Mouse (Mus musculus) kidney, postnatal 0 days (tissue): ENCODE data around the gene Klhl10. TPM values are rescaled to one million over a fixed set of nuclear protein-coding genes. Genes with fewer than 3 reads are reported as not detected.

ENCODE experiments used
- ATAC-seq: fragments of 200-750 bp; cut with Nextera tagmentation; replicated peaks from 2 replicates; pipeline ENCODE4 v1.8.0; 2017; ENCODE audit warnings: low read depth, moderate number of reproducible peaks, moderate TSS enrichment, moderate library complexity; ENCODE audit not compliant: low FRiP score
- DNase-seq: peaks from one replicate; pipeline ENCODE4 v3.0.0-alpha.2; 2016; ENCODE audit warnings: low spot score
- H3K27ac ChIP-seq: fragments of 300-500 bp; sonication (generic); 2 replicates; pipeline ENCODE4 v1.5.1; 2014; ENCODE audit warnings: mild to moderate bottlenecking
- H3K27me3 ChIP-seq: fragments of 300-500 bp; sonication (generic); 2 replicates; pipeline ENCODE4 v1.6.1; 2014; ENCODE audit warnings: low read length, mixed read lengths; ENCODE audit not compliant: insufficient read depth
- H3K36me3 ChIP-seq: fragments of 300-500 bp; sonication (generic); 2 replicates; pipeline ENCODE4 v1.6.1; 2014; ENCODE audit warnings: low read length, mixed read lengths; ENCODE audit not compliant: insufficient read depth
- H3K4me1 ChIP-seq: fragments of 300-500 bp; sonication (generic); replicated peaks from 2 replicates; pipeline ENCODE4 v1.6.1; 2014; ENCODE audit warnings: antibody characterized with exemption, low read length, mixed read lengths; ENCODE audit not compliant: insufficient read depth
- H3K4me2 ChIP-seq: fragments of 300-500 bp; sonication (generic); 2 replicates; pipeline ENCODE4 v1.6.1; 2014; ENCODE audit warnings: mild to moderate bottlenecking, low read length, moderate library complexity, mixed read lengths
- H3K4me3 ChIP-seq: fragments of 300-500 bp; sonication (generic); replicated peaks from 2 replicates; pipeline ENCODE4 v1.5.1; 2014; ENCODE audit warnings: low read depth, low read length
- H3K9ac ChIP-seq: fragments of 300-500 bp; sonication (generic); 2 replicates; pipeline ENCODE4 v1.6.1; 2014; ENCODE audit warnings: low read depth, low read length
- H3K9me3 ChIP-seq: fragments of 300-500 bp; sonication (generic); replicated peaks from 2 replicates; pipeline ENCODE4 v1.6.1; 2016; ENCODE audit warnings: low read length, inconsistent platforms, mixed read lengths
- CTCF ChIP-seq: IDR thresholded peaks from 2 replicates; pipeline ENCODE4 v1.5.1; 2016; ENCODE audit warnings: antibody characterized with exemption, low read depth, mild to moderate bottlenecking, moderate library complexity
- WGBS: fragments of 180-500 bp; shearing (Covaris S2); extraction: QIAGEN DNeasy Blood & Tissue Kit; methylation state at CpG from one replicate; pipeline ENCODE4 v1.1.7; 2014; 5-methylcytosine and 5-hydroxymethylcytosine counted together
- polyA plus RNA-seq: library from polyadenylated mRNA; unstranded; fragments of >200 nt; fragmentation: Nextera tagmentation; extraction: Ambion mirVana; gene quantifications from 2 replicates; pipeline ENCODE4 v1.2.1, GENCODE M21; 2015

The Klhl10 gene
- polyA plus RNA-seq, 1 experiment from 2014 or later: 0.32 TPM

DNA sequence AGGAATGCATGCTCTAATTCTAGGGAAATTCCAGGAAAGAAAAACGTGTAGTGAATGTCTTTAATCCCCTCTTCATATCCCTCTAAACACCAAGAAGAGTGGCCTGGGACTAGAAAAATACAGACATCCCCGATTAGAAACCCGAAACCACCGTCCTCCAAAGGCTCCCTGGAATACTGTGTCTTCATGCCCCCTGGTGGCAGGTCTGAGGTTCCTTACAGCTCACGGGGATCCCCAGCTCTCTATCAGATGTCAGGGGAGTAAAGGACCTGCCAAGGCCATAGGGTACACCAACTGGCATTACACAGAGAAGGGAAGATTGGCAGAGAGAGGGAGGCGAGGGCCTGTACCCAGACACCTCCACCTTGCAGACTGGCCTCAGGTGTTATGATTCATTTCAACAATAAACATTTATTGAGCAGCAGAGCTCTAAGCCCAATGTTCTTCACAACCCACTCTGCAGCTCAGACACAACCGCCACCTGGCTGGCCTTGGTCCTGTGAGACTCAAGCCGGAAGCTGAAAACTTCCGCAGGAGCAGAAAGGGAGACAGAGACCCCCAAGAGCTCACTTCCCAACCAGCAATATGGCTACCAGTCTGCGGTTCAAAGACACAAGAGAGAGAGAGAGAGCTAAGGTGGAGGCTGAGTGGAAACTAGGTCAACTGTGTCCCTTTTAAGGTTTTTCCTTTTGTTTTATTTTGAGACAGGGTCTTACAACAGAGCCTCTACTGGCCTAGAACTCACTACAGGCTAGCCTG, 33.5 kb upstream of the Klhl10 start:
- no peaks in the 10 kb centered on the region for H3K9me3 ChIP-seq
- H3K36me3 ChIP-seq: 0 out of 2 replicates have a peak, but pooled peaks cover 10% of the 10 kb centered on the region
- DNase-seq (peak; percentile 94), ATAC-seq (peak; percentile 61; the same call in 1 of the 2 replicates)
- H3K4me3 ChIP-seq: no peak overlapping the region
- peaks cover 18% of the 10 kb centered on the region for H3K4me1 ChIP-seq
- TF ChIP-seq CTCF: peak; percentile 92
- no peaks in the 10 kb centered on the region for H3K27me3 ChIP-seq
- no peak overlapping the region for H3K27ac ChIP-seq
- no peak overlapping the region for H3K4me2 ChIP-seq
- WGBS: 44% methylated on average over 10 of the region's 10 CpGs
- H3K9ac ChIP-seq: no peak overlapping the region

DNA sequence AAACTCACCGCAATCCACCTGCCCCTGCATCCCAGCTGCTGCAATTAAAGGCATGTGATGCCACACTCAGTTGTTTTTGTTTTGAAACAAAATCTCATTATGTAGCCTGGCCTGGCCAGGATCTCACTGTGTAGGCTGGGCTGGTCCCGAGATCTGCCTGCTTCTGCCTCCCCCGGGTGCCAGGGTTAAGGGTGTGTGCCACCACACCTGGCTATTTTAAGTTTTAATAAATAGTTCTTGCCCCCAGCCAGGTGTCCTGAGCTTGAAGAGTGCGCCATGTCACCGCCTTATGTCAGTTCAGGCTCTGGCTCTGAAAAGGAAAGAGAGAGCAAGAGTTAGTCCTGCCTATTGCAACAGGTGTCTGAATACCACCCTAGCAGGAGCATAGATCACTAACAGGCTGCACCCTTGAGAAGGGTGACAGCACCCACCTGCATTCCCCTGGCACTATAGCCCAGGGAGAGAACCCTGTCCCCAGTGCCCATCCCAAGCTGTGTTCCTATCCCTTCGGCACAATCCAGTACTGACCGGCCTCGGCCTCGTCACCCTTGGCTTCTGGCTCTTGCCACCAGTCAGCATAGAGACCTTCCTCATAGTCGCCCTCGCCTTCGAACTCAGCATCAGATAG, 32.8 kb upstream of the Klhl10 start:
- no peak overlapping the region for H3K4me3 ChIP-seq
- H3K4me1 ChIP-seq: peaks cover 23% of the 10 kb centered on the region
- H3K9me3 ChIP-seq: no peaks in the 10 kb centered on the region
- H3K27me3 ChIP-seq: no peaks in the 10 kb centered on the region
- DNase-seq (no peak), ATAC-seq (no peak)
- 86% methylated on average over 12 of the region's 12 CpGs for WGBS
- H3K36me3 ChIP-seq: 0 out of 2 replicates have a peak, but pooled peaks cover 10% of the 10 kb centered on the region
- no peak overlapping the region for H3K9ac ChIP-seq
- H3K4me2 ChIP-seq: no peak overlapping the region
- H3K27ac ChIP-seq: no peak overlapping the region
- no peak for TF ChIP-seq CTCF

DNA sequence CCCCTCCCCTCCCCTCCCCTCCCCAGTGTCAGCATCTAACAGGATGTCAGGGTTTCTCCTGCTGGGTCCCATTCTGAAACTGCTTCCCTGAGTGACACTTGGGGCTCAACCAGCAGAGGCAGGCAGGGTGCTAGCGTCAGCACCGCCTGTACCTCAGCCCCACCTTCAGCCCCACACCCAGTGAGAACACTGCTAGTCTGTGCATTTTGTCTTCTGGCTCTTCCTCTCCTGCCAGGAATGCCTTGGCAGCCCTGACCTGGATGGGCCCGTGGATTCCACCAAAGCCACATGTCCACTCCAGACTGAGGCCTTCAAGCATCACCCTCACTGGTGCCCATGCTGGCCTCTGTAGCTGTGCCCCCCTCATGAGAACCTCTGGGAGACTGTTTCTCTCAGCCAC, 32.0 kb upstream of the Klhl10 start:
- Histone ChIP-seq H3K9me3 (no peaks in the 10 kb centered on the region), H3K36me3 (0 out of 2 replicates have a peak, but pooled peaks cover 10% of the 10 kb centered on the region), H3K27ac (no peak overlapping the region), H3K4me3 (no peak overlapping the region), H3K4me2 (no peak overlapping the region), H3K9ac (no peak overlapping the region), H3K4me1 (peaks cover 23% of the 10 kb centered on the region), H3K27me3 (no peaks in the 10 kb centered on the region)
- no peak for TF ChIP-seq CTCF
- no peak for ATAC-seq
- DNase-seq: no peak
- WGBS: 78% methylated on average over 3 of the region's 3 CpGs

DNA sequence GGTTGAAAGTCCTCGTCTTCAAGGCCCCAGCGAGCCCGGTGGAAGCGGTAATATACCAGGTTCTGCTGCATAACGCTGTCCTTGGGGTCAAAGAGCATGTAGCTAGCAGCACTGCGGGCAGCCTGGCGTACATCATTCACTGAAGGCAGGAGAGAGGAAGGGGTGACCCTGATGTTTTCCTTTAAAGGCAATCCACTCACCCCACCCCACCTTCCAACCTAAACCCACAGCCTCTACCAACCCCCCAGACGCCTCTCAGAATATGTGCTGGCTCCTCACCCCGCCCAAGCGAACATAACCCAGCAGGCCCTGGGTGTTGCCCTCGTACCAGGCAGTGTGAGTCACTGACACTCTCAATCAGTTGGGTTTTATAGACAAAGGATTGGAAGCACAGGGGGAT, 30.0 kb upstream of the Klhl10 start:
- no peak overlapping the region for H3K9ac ChIP-seq
- TF ChIP-seq CTCF: no peak

DNA sequence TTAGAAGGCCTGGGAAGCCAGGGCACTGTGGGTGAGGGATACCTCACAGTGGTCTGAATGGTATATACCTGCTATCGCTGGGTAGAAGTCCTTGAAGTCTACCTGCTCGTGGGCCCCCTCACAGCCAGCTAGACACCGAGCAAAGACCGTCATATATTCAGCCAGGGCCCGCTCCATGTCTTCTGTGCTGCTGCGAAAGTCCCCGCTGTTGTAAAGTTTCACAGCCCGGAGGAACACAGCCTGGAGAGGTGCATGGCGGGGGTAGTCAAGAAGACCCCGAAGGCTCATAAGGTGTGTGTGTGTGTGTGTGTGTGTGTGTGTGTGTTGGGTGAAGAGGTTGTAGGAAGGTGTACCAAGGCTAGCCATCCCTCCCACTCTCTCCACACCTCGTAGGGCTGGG, 28.2 kb upstream of the Klhl10 start:
- Histone ChIP-seq H3K9me3 (no peaks in the 10 kb centered on the region), H3K4me3 (peak overlapping the region; percentile 64), H3K4me2 (peak overlapping the region; percentile 71), H3K4me1 (peaks cover 23% of the 10 kb centered on the region), H3K9ac (peak overlapping the region; percentile 77), H3K27me3 (no peaks in the 10 kb centered on the region), H3K36me3 (0 out of 2 replicates have a peak, but pooled peaks cover 7% of the 10 kb centered on the region), H3K27ac (no peak overlapping the region)
- no peak for ATAC-seq
- TF ChIP-seq CTCF: no peak
- DNase-seq: no peak
- 55% methylated on average over 11 of the region's 11 CpGs for WGBS

More for the DNA sequence above, 30.0 kb upstream of the Klhl10 start:
- H3K27ac ChIP-seq: no peak overlapping the region
- WGBS: 54% methylated on average over 11 of the region's 11 CpGs
- no peak overlapping the region for H3K4me2 ChIP-seq
- no peak overlapping the region for H3K4me3 ChIP-seq
- H3K9me3 ChIP-seq: no peaks in the 10 kb centered on the region
- DNase-seq: no peak
- peaks cover 23% of the 10 kb centered on the region for H3K4me1 ChIP-seq
- no peak for ATAC-seq
- 0 out of 2 replicates have a peak, but pooled peaks cover 10% of the 10 kb centered on the region for H3K36me3 ChIP-seq
- H3K27me3 ChIP-seq: no peaks in the 10 kb centered on the region

DNA sequence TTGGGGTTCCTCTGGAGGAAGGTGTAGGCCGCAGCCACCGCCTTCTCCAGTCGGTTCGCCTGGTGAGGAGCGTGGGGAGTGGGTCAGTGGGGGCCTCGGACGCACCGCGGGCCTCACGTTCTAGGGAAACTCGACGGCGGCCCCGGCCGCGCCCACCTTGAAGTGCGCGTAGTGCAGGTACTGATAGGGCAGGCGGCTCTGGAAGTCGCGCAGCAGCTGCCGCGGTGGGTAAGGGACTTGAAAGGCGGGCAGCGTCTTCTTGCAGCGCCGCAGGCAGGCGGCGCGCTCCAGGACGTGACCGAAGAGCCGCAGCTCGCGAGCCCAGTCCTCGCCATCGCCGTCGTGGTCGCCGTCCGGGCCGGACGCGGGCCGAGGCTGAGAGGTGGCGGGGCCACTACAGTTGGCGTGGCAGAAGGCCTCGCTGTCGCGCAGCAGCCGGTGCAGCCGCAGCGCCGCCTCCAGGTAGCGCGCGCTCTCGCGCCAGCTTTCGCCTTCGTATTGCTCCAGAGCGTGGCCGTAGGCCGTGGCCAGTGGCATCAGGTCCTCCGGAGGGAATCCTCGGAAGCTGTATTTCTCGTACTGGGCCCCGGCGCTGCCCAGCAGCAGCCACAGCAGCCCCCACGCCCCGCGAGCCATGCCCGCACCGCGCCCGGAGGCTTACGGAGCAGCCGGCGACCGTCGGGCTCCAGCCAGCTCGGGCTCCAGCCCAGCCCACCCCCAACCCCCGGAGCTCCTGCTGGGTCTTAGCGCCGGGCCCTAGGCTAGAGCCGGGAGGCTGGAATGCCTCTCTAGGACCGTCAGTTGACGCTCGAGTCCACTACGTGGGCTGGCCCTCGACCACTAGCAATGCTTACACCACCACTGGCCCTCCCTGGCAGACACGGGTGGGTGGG, 27.4 kb upstream of the Klhl10 start, which contains the start of gene P3h4:
Gene P3h4, minus strand, starts transcription at position 816 of the 893 bp plus-strand sequence.
- Histone ChIP-seq H3K4me3 (peak within 1 kb of the TSS; percentile 64), H3K36me3 (0 out of 2 replicates have a peak, but pooled peaks cover 7% of the 10 kb centered on the region), H3K9ac (peak within 1 kb of the TSS; percentile 77), H3K27ac (peak within 1 kb of the TSS; percentile 93), H3K4me2 (peak within 1 kb of the TSS; percentile 71), H3K4me1 (peaks cover 23% of the 10 kb centered on the region), H3K27me3 (no peaks in the 10 kb centered on the region), H3K9me3 (no peaks in the 10 kb centered on the region)
- WGBS: under 1% methylated on average over 92 of the region's 93 CpGs
- peak; percentile 72 for TF ChIP-seq CTCF
- DNase-seq: peak; percentile 97
- ATAC-seq: peak; percentile 94
